Mouse (Mus musculus) limb, embryonic 15.5 days (tissue): ENCODE data around the gene Sumo3. TPM values are rescaled to one million over a fixed set of nuclear protein-coding genes. Genes with fewer than 3 reads are reported as not detected.

Source experiments
- ATAC-seq: fragments of 200-750 bp; cut with Nextera tagmentation; 2 replicates; pipeline ENCODE4 v1.8.0; 2017; ENCODE audit warnings: low read depth, moderate TSS enrichment; ENCODE audit not compliant: insufficient number of reproducible peaks, low FRiP score, low TSS enrichment
- H3K27ac ChIP-seq: fragments of 300-500 bp; sonication (generic); 2 replicates; pipeline ENCODE4 v1.5.1; 2015; ENCODE audit warnings: moderate library complexity, mild to moderate bottlenecking, inconsistent platforms
- H3K27me3 ChIP-seq: fragments of 300-500 bp; sonication (generic); 2 replicates; pipeline ENCODE4 v1.6.1; 2015; ENCODE audit warnings: inconsistent platforms
- H3K36me3 ChIP-seq: fragments of 300-500 bp; sonication (generic); 2 replicates; pipeline ENCODE4 v1.6.1; 2015; ENCODE audit warnings: inconsistent platforms
- H3K4me1 ChIP-seq: fragments of 300-500 bp; sonication (generic); 2 replicates; pipeline ENCODE4 v1.6.1; 2015; ENCODE audit warnings: inconsistent platforms
- H3K4me2 ChIP-seq: fragments of 300-500 bp; sonication (generic); 2 replicates; pipeline ENCODE4 v1.6.1; 2015; ENCODE audit warnings: mild to moderate bottlenecking, inconsistent platforms
- H3K4me3 ChIP-seq: fragments of 300-500 bp; sonication (generic); 2 replicates; pipeline ENCODE4 v1.5.1; 2015; ENCODE audit warnings: mild to moderate bottlenecking, inconsistent platforms
- H3K9ac ChIP-seq: fragments of 300-500 bp; sonication (generic); 2 replicates; pipeline ENCODE4 v1.6.1; 2015; ENCODE audit warnings: inconsistent platforms
- H3K9me3 ChIP-seq: fragments of 300-500 bp; sonication (generic); 2 replicates; pipeline ENCODE4 v1.6.1; 2016; ENCODE audit warnings: inconsistent platforms
- WGBS: fragments of 180-500 bp; shearing (Covaris S2); methylation state at CpG from one replicate; pipeline ENCODE4 v1.1.7; 2015; 5-methylcytosine and 5-hydroxymethylcytosine counted together
- polyA plus RNA-seq: library from polyadenylated mRNA; unstranded; fragments of >200 nt; fragmentation: Nextera tagmentation; extraction: Ambion mirVana; gene quantifications from 2 replicates; pipeline ENCODE4 v1.2.1, GENCODE M21; 2015

The Sumo3 gene
- polyA plus RNA-seq, 1 experiment from 2014 or later: 347 TPM

DNA sequence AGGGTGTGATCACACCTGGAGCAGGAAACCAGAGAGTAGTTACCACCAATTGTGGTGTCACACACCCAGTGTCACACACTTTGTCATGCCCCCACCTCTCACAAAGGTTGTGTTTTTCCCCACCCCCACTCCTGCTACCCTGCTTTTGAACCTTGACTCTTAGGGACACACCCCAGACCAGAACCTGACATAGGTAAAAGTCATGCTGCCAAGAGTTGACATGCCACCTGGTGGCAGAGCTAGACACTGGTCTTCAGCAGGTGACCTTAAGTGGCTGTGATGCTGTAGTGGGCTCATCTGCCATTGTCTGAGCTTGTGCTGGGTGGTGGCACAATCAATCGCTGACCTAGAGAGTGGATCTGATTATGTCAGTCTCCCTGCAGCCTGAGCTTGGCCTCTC lies 24.1 kb downstream of the Sumo3 start:
- no peaks in the 10 kb centered on the region for H3K9me3 ChIP-seq
- H3K4me2 ChIP-seq: no peak overlapping the region
- no peak overlapping the region for H3K9ac ChIP-seq
- peaks cover 30% of the 10 kb centered on the region for H3K36me3 ChIP-seq
- peaks cover 20% of the 10 kb centered on the region for H3K4me1 ChIP-seq
- H3K4me3 ChIP-seq: no peak overlapping the region
- no peak for ATAC-seq
- H3K27me3 ChIP-seq: no peaks in the 10 kb centered on the region
- WGBS: 97% methylated on average over 1 of the region's 1 CpGs
- H3K27ac ChIP-seq: no peak overlapping the region

DNA sequence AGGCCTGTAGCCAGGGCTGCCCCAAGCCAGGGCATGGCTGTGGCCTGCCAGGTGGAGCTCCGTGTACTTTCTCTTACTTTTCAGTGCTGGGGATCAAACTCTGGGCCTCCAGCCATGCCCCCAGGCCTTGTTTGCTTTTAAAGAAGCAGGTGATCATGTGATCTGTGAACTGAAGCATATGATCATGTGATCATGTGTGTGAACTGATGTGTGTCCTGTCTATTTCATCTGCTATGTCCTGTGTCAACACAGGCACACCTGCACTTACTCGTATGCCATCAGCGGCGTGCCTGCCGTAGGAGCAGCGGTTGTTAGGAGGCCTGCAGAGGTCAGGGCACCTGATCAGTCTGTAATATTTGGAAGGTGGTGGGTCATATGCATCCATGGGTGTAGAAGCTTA lies 28.1 kb downstream of the Sumo3 start:
- Histone ChIP-seq H3K4me2 (no peak overlapping the region), H3K27ac (no peak overlapping the region), H3K9me3 (no peaks in the 10 kb centered on the region), H3K27me3 (no peaks in the 10 kb centered on the region), H3K9ac (no peak overlapping the region), H3K4me3 (no peak overlapping the region), H3K4me1 (peaks cover 13% of the 10 kb centered on the region), H3K36me3 (peaks cover 58% of the 10 kb centered on the region)
- WGBS: 80% methylated on average over 6 of the region's 6 CpGs
- ATAC-seq: no peak

DNA sequence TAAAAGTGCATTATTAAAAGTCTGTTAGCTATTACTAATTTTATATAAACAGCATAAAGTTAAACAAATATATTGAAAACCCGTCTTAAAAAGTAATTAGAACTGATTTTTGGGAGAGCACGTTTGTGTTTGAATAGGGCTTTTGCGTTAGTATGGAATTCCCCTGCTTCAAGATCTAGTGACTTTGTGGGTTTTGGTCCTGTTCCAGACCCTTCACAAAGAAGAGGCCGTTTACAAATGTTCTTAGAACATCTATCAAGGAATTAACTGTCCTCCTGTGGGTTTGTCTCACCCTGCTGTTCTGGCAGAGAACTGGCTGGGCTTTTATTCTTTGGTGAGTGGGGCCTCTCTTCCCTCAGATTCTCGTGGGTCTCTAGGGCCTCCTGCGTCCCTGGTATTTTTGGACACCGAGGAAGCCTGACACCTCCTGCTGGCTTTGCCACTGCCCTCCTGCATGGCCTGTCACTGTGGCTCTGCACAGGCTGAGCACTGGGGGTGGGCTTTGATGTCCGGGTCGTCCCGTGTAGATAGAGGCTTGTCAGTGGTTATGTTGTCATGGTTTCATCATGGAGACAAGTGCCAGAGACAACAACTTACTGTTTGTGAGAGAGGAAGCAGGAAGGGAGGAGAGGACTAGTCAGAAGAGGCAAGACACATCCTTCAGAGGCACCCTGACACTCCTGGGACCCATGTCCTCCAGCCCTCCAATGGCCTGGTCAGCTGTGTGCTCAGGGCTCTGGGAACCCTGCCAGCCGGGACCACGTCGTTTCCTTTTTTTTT lies 28.7 kb downstream of the Sumo3 start:
- no peaks in the 10 kb centered on the region for H3K27me3 ChIP-seq
- H3K9ac ChIP-seq: no peak overlapping the region
- peaks cover 13% of the 10 kb centered on the region for H3K4me1 ChIP-seq
- 0 out of 2 replicates have a peak, but pooled peaks have one; percentile 30 for ATAC-seq
- H3K27ac ChIP-seq: no peak overlapping the region
- H3K4me3 ChIP-seq: no peak overlapping the region
- no peaks in the 10 kb centered on the region for H3K9me3 ChIP-seq
- peaks cover 59% of the 10 kb centered on the region for H3K36me3 ChIP-seq
- no peak overlapping the region for H3K4me2 ChIP-seq
- 61% methylated on average over 13 of the region's 13 CpGs for WGBS

DNA sequence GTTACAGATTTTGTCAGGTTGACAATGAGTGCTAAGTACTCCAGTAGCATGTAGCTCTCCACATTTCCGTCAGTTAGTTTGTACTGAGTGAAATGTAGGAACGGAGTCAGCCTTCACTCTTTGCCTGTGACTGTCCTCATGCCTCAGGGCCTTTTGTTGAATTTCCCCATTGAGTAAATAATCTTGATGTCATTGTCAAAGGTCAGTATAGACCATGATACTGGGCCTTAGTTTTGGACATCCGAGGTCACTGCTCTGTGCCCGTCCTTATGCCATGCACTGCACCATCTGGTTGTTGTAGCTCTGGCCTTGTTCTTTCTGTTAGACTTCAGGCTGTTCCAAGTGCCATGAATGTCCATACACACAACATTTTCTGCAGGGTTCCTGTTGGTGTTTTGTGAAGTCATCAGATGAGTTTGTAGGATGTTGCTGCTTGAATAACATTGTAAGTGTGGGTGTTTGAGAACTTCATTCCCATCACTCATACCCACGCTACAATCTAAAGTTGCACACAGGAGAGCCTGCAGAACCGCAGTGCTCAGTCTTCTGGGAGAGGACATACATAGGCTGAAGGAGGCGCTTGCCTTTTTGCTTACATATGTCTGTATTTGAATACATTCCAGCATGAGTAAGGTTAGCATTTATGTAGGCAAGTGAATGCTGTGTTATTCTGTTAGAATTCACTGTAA lies 30.5 kb downstream of the Sumo3 start:
- peaks cover 13% of the 10 kb centered on the region for H3K4me1 ChIP-seq
- WGBS: 95% methylated on average over 7 of the region's 7 CpGs
- H3K4me2 ChIP-seq: no peak overlapping the region
- no peaks in the 10 kb centered on the region for H3K27me3 ChIP-seq
- H3K36me3 ChIP-seq: peaks cover 64% of the 10 kb centered on the region
- H3K4me3 ChIP-seq: no peak overlapping the region
- H3K27ac ChIP-seq: no peak overlapping the region
- no peak for ATAC-seq
- no peaks in the 10 kb centered on the region for H3K9me3 ChIP-seq
- H3K9ac ChIP-seq: no peak overlapping the region

DNA sequence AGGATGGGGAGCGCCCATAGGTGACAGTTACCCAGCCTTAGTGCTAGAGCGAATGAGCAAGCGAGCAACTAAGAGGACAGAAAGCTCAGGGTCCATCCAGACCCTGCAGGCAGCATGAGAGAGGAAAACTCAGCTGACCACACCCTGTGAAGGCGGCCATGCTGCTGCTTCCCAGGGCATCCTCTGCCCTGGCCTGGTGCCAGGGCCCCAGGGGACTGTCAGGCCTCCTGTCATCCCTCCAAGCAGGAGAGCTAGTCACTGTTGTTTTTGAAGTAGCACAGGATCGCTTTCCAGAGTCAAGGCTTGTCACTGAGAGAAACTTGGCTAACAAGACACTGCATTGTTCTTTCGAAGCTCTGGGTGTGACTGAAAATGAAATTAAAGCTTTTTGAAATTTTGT lies 33.1 kb downstream of the Sumo3 start:
- no peak for ATAC-seq
- no peak overlapping the region for H3K4me2 ChIP-seq
- 77% methylated on average over 6 of the region's 6 CpGs for WGBS
- no peak overlapping the region for H3K9ac ChIP-seq
- H3K27me3 ChIP-seq: no peaks in the 10 kb centered on the region
- no peaks in the 10 kb centered on the region for H3K9me3 ChIP-seq
- peaks cover 64% of the 10 kb centered on the region for H3K36me3 ChIP-seq
- H3K27ac ChIP-seq: no peak overlapping the region
- no peak overlapping the region for H3K4me3 ChIP-seq
- peaks cover 8% of the 10 kb centered on the region for H3K4me1 ChIP-seq

DNA sequence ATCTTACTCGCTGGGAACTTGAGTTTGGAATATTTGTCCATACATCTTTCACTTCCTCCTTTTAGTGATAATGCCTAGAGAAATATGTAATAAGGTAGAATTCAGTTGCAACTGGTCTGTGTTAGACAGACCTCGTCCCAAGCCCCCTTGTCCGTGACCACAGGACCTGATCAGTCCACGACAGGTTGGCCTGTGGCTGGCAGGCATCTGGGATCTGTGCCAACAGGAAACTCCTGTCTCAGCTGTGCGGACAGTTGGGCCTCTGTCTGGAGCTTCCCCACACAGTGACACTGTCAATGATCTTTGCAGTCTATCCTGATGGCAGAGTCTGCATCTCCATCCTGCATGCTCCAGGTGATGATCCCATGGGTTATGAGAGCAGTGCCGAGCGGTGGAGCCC lies 37.3 kb downstream of the Sumo3 start:
- no peak overlapping the region for H3K27ac ChIP-seq
- H3K4me1 ChIP-seq: peaks cover 2% of the 10 kb centered on the region; the same call in 1 of the 2 replicates
- H3K4me3 ChIP-seq: no peak overlapping the region
- no peak overlapping the region for H3K4me2 ChIP-seq
- 76% methylated on average over 7 of the region's 7 CpGs for WGBS
- ATAC-seq: no peak
- no peaks in the 10 kb centered on the region for H3K9me3 ChIP-seq
- no peaks in the 10 kb centered on the region for H3K27me3 ChIP-seq
- peaks cover 68% of the 10 kb centered on the region for H3K36me3 ChIP-seq
- H3K9ac ChIP-seq: no peak overlapping the region

DNA sequence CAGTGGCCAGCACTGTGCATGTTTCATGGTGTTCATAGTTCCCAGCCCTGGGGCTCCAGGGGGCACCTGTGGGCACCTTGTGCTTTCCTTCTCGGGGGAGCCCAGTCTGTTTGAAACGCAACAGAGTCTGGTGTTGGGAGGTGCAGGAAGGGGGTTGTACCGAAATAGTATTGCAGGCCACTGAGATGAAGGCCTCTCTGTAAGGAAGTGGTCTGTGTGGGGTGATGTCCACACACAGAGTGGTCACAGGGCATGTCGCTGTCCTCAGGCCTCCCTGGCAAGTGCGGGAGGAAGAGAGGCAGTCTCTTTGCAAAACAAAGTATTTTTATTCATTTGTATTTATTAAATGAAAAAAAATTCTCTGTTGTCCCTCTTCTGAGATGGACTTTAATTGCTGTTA lies 39.7 kb downstream of the Sumo3 start:
- Histone ChIP-seq H3K4me3 (no peak overlapping the region), H3K27me3 (no peaks in the 10 kb centered on the region), H3K9me3 (no peaks in the 10 kb centered on the region), H3K4me2 (no peak overlapping the region), H3K27ac (no peak overlapping the region), H3K36me3 (peaks cover 60% of the 10 kb centered on the region), H3K9ac (no peak overlapping the region), H3K4me1 (peaks cover 18% of the 10 kb centered on the region)
- no peak for ATAC-seq
- 89% methylated on average over 5 of the region's 5 CpGs for WGBS

DNA sequence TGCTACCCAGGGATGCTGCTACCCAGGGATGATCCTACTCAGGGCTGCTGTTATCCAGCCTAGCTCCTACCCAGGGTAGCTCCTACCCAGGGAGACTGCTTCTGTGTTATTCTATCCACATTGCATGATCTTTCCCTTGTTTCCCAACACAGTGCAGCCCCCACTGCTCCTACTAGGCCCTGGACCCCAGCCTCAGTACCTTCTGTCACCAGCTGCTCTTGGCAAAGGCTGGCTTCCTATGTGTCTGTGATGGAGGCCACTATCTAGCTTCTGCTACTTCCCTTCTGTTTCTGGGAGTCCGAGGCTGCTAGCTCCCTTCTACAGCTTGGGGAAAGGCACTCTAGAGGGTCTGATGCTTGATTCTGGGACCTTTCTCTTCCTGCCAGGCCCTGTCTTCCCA lies 41.6 kb downstream of the Sumo3 start:
- no peak overlapping the region for H3K4me2 ChIP-seq
- ATAC-seq: no peak
- H3K4me3 ChIP-seq: no peak overlapping the region
- no peaks in the 10 kb centered on the region for H3K27me3 ChIP-seq
- H3K9ac ChIP-seq: no peak overlapping the region
- WGBS: 88% methylated on average over 1 of the region's 1 CpGs
- peaks cover 22% of the 10 kb centered on the region for H3K4me1 ChIP-seq
- H3K9me3 ChIP-seq: no peaks in the 10 kb centered on the region
- H3K27ac ChIP-seq: no peak overlapping the region
- peaks cover 44% of the 10 kb centered on the region for H3K36me3 ChIP-seq

DNA sequence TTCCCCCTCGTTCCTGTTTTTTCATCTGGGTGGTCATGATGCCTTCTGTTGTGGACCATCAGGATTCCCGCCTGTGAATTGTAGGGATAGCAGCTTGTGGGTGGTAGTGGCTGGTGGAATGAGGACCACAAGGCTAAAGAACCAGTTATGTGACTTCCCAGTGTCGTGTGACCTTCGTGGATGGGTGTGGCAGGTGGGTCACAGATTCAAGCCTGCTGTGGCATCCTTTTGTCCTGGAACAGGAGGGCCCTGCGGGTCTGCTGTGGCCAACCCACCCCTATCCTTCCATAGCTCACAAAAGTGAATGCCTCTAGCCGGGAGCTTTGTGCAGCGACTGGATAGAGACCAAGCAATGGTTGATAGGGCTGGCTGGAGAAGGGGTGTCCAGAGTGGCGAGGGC lies 42.0 kb downstream of the Sumo3 start:
- Histone ChIP-seq H3K4me2 (no peak overlapping the region), H3K4me1 (peaks cover 22% of the 10 kb centered on the region), H3K36me3 (peaks cover 42% of the 10 kb centered on the region), H3K9me3 (no peaks in the 10 kb centered on the region), H3K27ac (no peak overlapping the region), H3K9ac (no peak overlapping the region), H3K4me3 (no peak overlapping the region), H3K27me3 (no peaks in the 10 kb centered on the region)
- 90% methylated on average over 8 of the region's 8 CpGs for WGBS
- ATAC-seq: no peak

DNA sequence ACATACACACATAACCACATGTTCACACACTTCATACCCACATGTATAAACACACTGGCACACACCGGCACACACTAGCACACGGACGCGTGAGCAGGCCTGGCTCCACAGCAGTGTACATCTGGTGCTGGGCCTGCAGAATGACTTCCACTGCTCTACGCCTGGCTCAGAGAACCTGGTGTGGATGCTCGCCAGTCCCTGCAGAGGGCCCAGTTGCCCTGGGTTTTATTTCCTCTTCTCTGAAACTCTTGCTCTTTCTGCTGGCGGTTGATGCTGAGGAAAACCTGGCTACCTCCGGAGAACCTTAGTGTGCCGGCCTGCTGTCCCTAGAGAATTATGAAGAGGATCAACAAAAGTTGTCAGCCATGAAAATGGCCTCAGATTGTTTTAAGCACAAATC lies 46.1 kb downstream of the Sumo3 start:
- 0 out of 2 replicates have a peak, but pooled peaks cover 4% of the 10 kb centered on the region for H3K36me3 ChIP-seq
- H3K4me1 ChIP-seq: peaks cover 22% of the 10 kb centered on the region
- 77% methylated on average over 9 of the region's 9 CpGs for WGBS
- no peaks in the 10 kb centered on the region for H3K9me3 ChIP-seq
- H3K4me2 ChIP-seq: no peak overlapping the region
- H3K27me3 ChIP-seq: no peaks in the 10 kb centered on the region
- no peak overlapping the region for H3K27ac ChIP-seq
- H3K9ac ChIP-seq: no peak overlapping the region
- no peak overlapping the region for H3K4me3 ChIP-seq
- ATAC-seq: no peak

DNA sequence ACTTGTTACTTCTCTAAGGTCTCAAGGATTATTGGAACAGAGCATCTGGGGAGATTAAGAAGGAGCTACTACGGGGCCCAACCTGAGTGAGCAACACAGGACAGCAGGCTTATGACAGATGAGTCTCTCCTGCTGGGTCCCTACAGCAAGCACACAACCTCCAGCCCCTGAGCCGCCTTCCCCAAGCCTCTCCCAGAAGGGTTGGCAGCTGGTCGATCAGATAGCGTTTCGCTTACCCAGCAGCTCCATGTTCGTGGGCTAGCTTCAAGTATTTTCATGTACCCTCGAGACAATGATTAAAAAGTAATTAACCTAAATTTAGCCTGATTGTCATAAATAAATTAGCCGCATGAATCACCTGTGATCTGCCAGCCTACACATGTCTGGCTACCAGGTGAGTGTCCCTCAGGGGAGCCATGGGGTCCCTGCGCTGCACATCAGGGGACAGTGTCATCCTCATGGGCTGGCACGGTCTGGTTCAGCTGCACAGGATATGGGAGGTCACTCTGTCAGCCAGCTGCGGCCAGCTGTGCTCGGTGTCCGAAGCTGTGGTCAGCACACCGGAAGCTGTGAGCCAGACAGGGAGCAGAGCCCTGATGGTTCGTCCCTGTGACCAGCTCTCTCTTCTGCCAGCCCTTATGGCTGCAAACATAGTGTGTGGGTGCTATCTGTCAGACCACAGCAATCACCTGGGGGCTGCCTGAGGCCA lies 52.5 kb downstream of the Sumo3 start:
- Histone ChIP-seq H3K4me3 (no peak overlapping the region), H3K9ac (no peak overlapping the region), H3K4me2 (no peak overlapping the region), H3K36me3 (no peaks in the 10 kb centered on the region), H3K9me3 (no peaks in the 10 kb centered on the region), H3K27me3 (peaks cover under 1% of the 10 kb centered on the region; the same call in 1 of the 2 replicates), H3K27ac (no peak overlapping the region), H3K4me1 (peaks cover 6% of the 10 kb centered on the region; the same call in 1 of the 2 replicates)
- ATAC-seq: no peak
- 56% methylated on average over 15 of the region's 15 CpGs for WGBS
